Mouse (Mus musculus) testis, adult 2 months (tissue): ENCODE measurements at regions not wholly inside any gene's neighbourhood (a gene's known extent, or its start where the extent isn't known, plus 50 kb on each side); places are given as distances from the start of the nearest gene placed in this dataset.

Experiments used
- H3K27ac ChIP-seq: fragments of 200-500 bp; 2 replicates; pipeline ENCODE4 v1.5.1; 2012; ENCODE audit warnings: low read depth, low read length; ENCODE audit not compliant: control insufficient read depth, insufficient read depth
- H3K27me3 ChIP-seq: fragments of 200-500 bp; 2 replicates; pipeline ENCODE4 v1.6.1; 2012; ENCODE audit warnings: mild to moderate bottlenecking, low read length, moderate library complexity; ENCODE audit not compliant: control insufficient read depth, insufficient read depth
- H3K36me3 ChIP-seq: fragments of 200-500 bp; 2 replicates; pipeline ENCODE4 v1.6.1; 2012; ENCODE audit warnings: mild to moderate bottlenecking, low read length; ENCODE audit not compliant: control insufficient read depth, insufficient read depth
- H3K4me1 ChIP-seq: fragments of 200-500 bp; 2 replicates; pipeline ENCODE4 v1.6.1; 2012; ENCODE audit warnings: low read length; ENCODE audit not compliant: control insufficient read depth, insufficient read depth
- H3K4me3 ChIP-seq: fragments of 200-500 bp; 2 replicates; pipeline ENCODE4 v1.5.1; 2012; ENCODE audit warnings: low read depth, mild to moderate bottlenecking, low read length, moderate library complexity, mixed read lengths; ENCODE audit not compliant: control insufficient read depth
- CTCF ChIP-seq: fragments of 200-500 bp; IDR thresholded peaks from 2 replicates; pipeline ENCODE4 v1.5.1; 2012; ENCODE audit warnings: low read depth, mild to moderate bottlenecking, inconsistent platforms, low read length, moderate library complexity; ENCODE audit not compliant: control insufficient read depth, insufficient read depth, insufficient replicate concordance
- POLR2A ChIP-seq: fragments of 200-500 bp; IDR thresholded peaks from 2 replicates; pipeline ENCODE4 v1.6.1; 2012; ENCODE audit warnings: low read depth, mild to moderate bottlenecking, inconsistent platforms, low read length, moderate library complexity; ENCODE audit not compliant: control insufficient read depth

GRCm38 (mm10) chr7:71475383-71475782 is 124.1 kb upstream of the Gm10295 start:
- TF ChIP-seq POLR2A (no peak), CTCF (no peak)

GRCm38 (mm10) chr7:71472384-71473141 is 121.3 kb upstream of the Gm10295 start:
- H3K27ac ChIP-seq: no peak overlapping the region
- H3K4me1 ChIP-seq: peaks cover 4% of the 10 kb centered on the region; the same call in 1 of the 2 replicates

More at GRCm38 (mm10) chr7:71475383-71475782, 124.1 kb upstream of the Gm10295 start:
- Histone ChIP-seq H3K4me1 (peaks cover 4% of the 10 kb centered on the region; the same call in 1 of the 2 replicates), H3K27ac (no peak overlapping the region), H3K36me3 (no peaks in the 10 kb centered on the region), H3K27me3 (no peaks in the 10 kb centered on the region), H3K4me3 (no peak overlapping the region)

GRCm38 (mm10) chr7:71471658-71472383 is 120.5 kb upstream of the Gm10295 start:
- H3K4me3 ChIP-seq: no peak overlapping the region; the same call in 1 of the 2 replicates
- no peak for TF ChIP-seq CTCF
- TF ChIP-seq POLR2A: no peak

More at GRCm38 (mm10) chr7:71472384-71473141, 121.3 kb upstream of the Gm10295 start:
- Histone ChIP-seq H3K27me3 (no peaks in the 10 kb centered on the region), H3K4me3 (no peak overlapping the region; the same call in 1 of the 2 replicates), H3K36me3 (no peaks in the 10 kb centered on the region)
- no peak for TF ChIP-seq CTCF
- no peak for TF ChIP-seq POLR2A

GRCm38 (mm10) chr7:71471319-71471657 is 120.0 kb upstream of the Gm10295 start:
- TF ChIP-seq CTCF (no peak), POLR2A (no peak)
- Histone ChIP-seq H3K27ac (no peak overlapping the region), H3K27me3 (no peaks in the 10 kb centered on the region), H3K4me3 (no peak overlapping the region), H3K36me3 (no peaks in the 10 kb centered on the region), H3K4me1 (peaks cover 4% of the 10 kb centered on the region; the same call in 1 of the 2 replicates)

More at GRCm38 (mm10) chr7:71471658-71472383, 120.5 kb upstream of the Gm10295 start:
- Histone ChIP-seq H3K27me3 (no peaks in the 10 kb centered on the region), H3K27ac (no peak overlapping the region), H3K36me3 (no peaks in the 10 kb centered on the region), H3K4me1 (peaks cover 4% of the 10 kb centered on the region; the same call in 1 of the 2 replicates)

GRCm38 (mm10) chr7:71470418-71470817 is 119.1 kb upstream of the Gm10295 start:
- Histone ChIP-seq H3K4me1 (peaks cover 4% of the 10 kb centered on the region; the same call in 1 of the 2 replicates), H3K27ac (peak overlapping the region; percentile 39), H3K4me3 (no peak overlapping the region), H3K27me3 (no peaks in the 10 kb centered on the region), H3K36me3 (no peaks in the 10 kb centered on the region)
- TF ChIP-seq POLR2A (no peak), CTCF (no peak)

- no peak overlapping the region for H3K4me3 ChIP-seq
- H3K4me1 ChIP-seq: peaks cover 4% of the 10 kb centered on the region; the same call in 1 of the 2 replicates
- no peaks in the 10 kb centered on the region for H3K36me3 ChIP-seq
- TF ChIP-seq POLR2A (no peak), CTCF (no peak)
- H3K27me3 ChIP-seq: no peaks in the 10 kb centered on the region
- H3K27ac ChIP-seq: no peak overlapping the region
Measured at GRCm38 (mm10) chr7:71469951-71470350, 118.7 kb upstream of the Gm10295 start.
